In the genomic region with DNA sequence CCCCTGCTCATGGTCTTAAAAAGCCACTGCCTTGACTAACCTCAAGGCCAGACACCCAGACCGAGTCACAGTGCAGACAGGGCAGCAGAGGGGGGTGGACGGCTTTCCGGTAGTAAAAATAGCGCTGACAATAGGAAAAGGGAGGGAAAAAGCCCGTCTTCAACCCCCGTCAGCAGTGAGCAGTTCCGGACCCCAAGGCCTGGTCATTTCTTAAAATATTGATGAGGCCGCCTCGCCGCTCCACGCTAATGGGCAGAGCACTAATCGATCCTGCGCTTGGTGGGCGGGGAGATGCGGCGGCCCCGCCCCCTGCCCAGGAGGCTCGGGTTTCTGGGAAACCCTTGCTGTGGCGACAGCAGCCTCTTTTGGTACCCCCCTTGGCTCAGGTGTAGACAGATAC, we compare ENCODE assay signal across 8 mouse cellular contexts. TPM values are rescaled to one million over a fixed set of nuclear protein-coding genes. Genes with fewer than 3 reads are reported as not detected.
DNase-seq lines count a peak whose midpoint lies in the region; ATAC-seq lines count a peak whose summit lies in the region.

No protein-coding gene starts in this region.

- H3K9ac ChIP-seq in heart, embryonic 13.5 days: peak overlapping the region; percentile 40
- H3K9ac ChIP-seq in embryonic facial prominence, embryonic 12.5 days: peak overlapping the region; percentile 37; the same call in 1 of the 2 replicates
- H3K9ac ChIP-seq in kidney, embryonic 15.5 days: peak overlapping the region; percentile 28
- peak overlapping the region; percentile 35 for H3K9ac ChIP-seq in midbrain, embryonic 15.5 days

- H3K27ac ChIP-seq in heart, embryonic 13.5 days (replicated peaks): no peak overlapping the region
- H3K27ac ChIP-seq in embryonic facial prominence, embryonic 12.5 days: peak overlapping the region; percentile 30; the same call in 1 of the 2 replicates
- H3K27ac ChIP-seq in kidney, embryonic 15.5 days: no peak overlapping the region
- H3K27ac ChIP-seq in midbrain, embryonic 15.5 days: no peak overlapping the region

- no peaks in the 10 kb centered on the region for H3K9me3 ChIP-seq in heart, embryonic 13.5 days
- no peaks in the 10 kb centered on the region for H3K9me3 ChIP-seq in embryonic facial prominence, embryonic 12.5 days
- H3K9me3 ChIP-seq in kidney, embryonic 15.5 days (replicated peaks): no peaks in the 10 kb centered on the region
- H3K9me3 ChIP-seq in midbrain, embryonic 15.5 days: no peaks in the 10 kb centered on the region

- peak overlapping the region; percentile 46 for H3K4me3 ChIP-seq in heart, embryonic 13.5 days
- peak overlapping the region; percentile 24 for H3K4me3 ChIP-seq in embryonic facial prominence, embryonic 12.5 days
- H3K4me3 ChIP-seq in kidney, embryonic 15.5 days (replicated peaks): peak overlapping the region; percentile 42
- peak overlapping the region; percentile 29 for H3K4me3 ChIP-seq in midbrain, embryonic 15.5 days

- no peaks in the 10 kb centered on the region for H3K36me3 ChIP-seq in heart, embryonic 13.5 days
- H3K36me3 ChIP-seq in embryonic facial prominence, embryonic 12.5 days: no peaks in the 10 kb centered on the region
- H3K36me3 ChIP-seq in kidney, embryonic 15.5 days: no peaks in the 10 kb centered on the region
- H3K36me3 ChIP-seq in midbrain, embryonic 15.5 days (replicated peaks): no peaks in the 10 kb centered on the region

- H3K27me3 ChIP-seq in heart, embryonic 13.5 days (replicated peaks): peaks cover 91% of the 10 kb centered on the region
- H3K27me3 ChIP-seq in embryonic facial prominence, embryonic 12.5 days: peaks cover 4% of the 10 kb centered on the region; the same call in 1 of the 2 replicates
- 0 out of 2 replicates have a peak, but pooled peaks cover 3% of the 10 kb centered on the region for H3K27me3 ChIP-seq in kidney, embryonic 15.5 days
- no peaks in the 10 kb centered on the region for H3K27me3 ChIP-seq in midbrain, embryonic 15.5 days (replicated peaks)

- WGBS in heart, embryonic 13.5 days: under 1% methylated on average over 19 of the region's 19 CpGs
- WGBS in embryonic facial prominence, embryonic 12.5 days: 3% methylated on average over 19 of the region's 19 CpGs
- under 1% methylated on average over 19 of the region's 19 CpGs for WGBS in kidney, embryonic 15.5 days
- WGBS in midbrain, embryonic 15.5 days: 1% methylated on average over 19 of the region's 19 CpGs

- peaks cover 7% of the 10 kb centered on the region for H3K4me1 ChIP-seq in heart, embryonic 13.5 days
- H3K4me1 ChIP-seq in embryonic facial prominence, embryonic 12.5 days: peaks cover 15% of the 10 kb centered on the region
- peaks cover 34% of the 10 kb centered on the region for H3K4me1 ChIP-seq in kidney, embryonic 15.5 days
- peaks cover 43% of the 10 kb centered on the region for H3K4me1 ChIP-seq in midbrain, embryonic 15.5 days

- DNase-seq in heart, postnatal 4 days: no peak
- DNase-seq in right cerebral cortex, adult 18-20 months: no peak
- no peak for DNase-seq in layer of hippocampus, postnatal 36 days

- ATAC-seq in heart, embryonic 13.5 days (ENCODE audit: extremely low read depth, insufficient number of reproducible peaks, low FRiP score, low TSS enrichment): no peak
- ATAC-seq in embryonic facial prominence, embryonic 12.5 days (ENCODE audit: insufficient number of reproducible peaks, insufficient read depth, low FRiP score, low TSS enrichment): no peak
- ATAC-seq in kidney, embryonic 15.5 days (replicated peaks; ENCODE audit: low FRiP score): no peak
- no peak for ATAC-seq in midbrain, embryonic 15.5 days (replicated peaks)
- ATAC-seq in monocyte, adult 5-6 weeks (replicated peaks; ENCODE audit: insufficient number of reproducible peaks, low FRiP score, low TSS enrichment, poor library complexity, severe bottlenecking): no peak

- H3K4me2 ChIP-seq in heart, embryonic 13.5 days: peak overlapping the region; percentile 69
- peak overlapping the region; percentile 61 for H3K4me2 ChIP-seq in embryonic facial prominence, embryonic 12.5 days (replicated peaks)
- H3K4me2 ChIP-seq in kidney, embryonic 15.5 days: peak overlapping the region; percentile 80
- peak overlapping the region; percentile 63 for H3K4me2 ChIP-seq in midbrain, embryonic 15.5 days

RNA-seq across cellular contexts. Expression of a gene that starts 8.7 kb away (rescaled TPM):
- 1.5 and 1.7 TPM in 2 replicates for polyA plus RNA-seq in heart, embryonic 13.5 days (2015; fragmentation: Nextera tagmentation; extraction: Ambion mirVana)
- total RNA-seq in heart, postnatal 4 days (2021): 1 to 10 TPM; 2.3 to 2.5 TPM
- polyA plus RNA-seq in embryonic facial prominence, embryonic 12.5 days (2016; fragmentation: Nextera tagmentation; extraction: Ambion mirVana): 14.8 and 15.8 TPM in 2 replicates
- polyA plus RNA-seq in kidney, embryonic 15.5 days (2015; fragmentation: Nextera tagmentation; extraction: Ambion mirVana): 5.0 and 5.2 TPM in 2 replicates
- 31.4 and 33.2 TPM in 2 replicates for polyA plus RNA-seq in midbrain, embryonic 15.5 days (2015; fragmentation: Nextera tagmentation; extraction: Ambion mirVana)
- 9.8 to 17.4 TPM (median 10.7 TPM) in 3 replicates for total RNA-seq in monocyte, adult 5-6 weeks (2017)
- 1 to 10 TPM; 5.0 to 6.6 TPM for total RNA-seq in layer of hippocampus, postnatal 36 days (2021)

RNA-seq across cellular contexts. Expression of a gene that starts 38.8 kb away (rescaled TPM):
- 35.1 and 43.4 TPM in 2 replicates for polyA plus RNA-seq in heart, embryonic 13.5 days (2015; fragmentation: Nextera tagmentation; extraction: Ambion mirVana)
- total RNA-seq in heart, postnatal 4 days (2021): 10 to 100 TPM; 27.9 to 32.6 TPM
- 54.5 and 60.2 TPM in 2 replicates for polyA plus RNA-seq in embryonic facial prominence, embryonic 12.5 days (2016; fragmentation: Nextera tagmentation; extraction: Ambion mirVana)
- polyA plus RNA-seq in kidney, embryonic 15.5 days (2015; fragmentation: Nextera tagmentation; extraction: Ambion mirVana): 50.8 and 51.3 TPM in 2 replicates
- polyA plus RNA-seq in midbrain, embryonic 15.5 days (2015; fragmentation: Nextera tagmentation; extraction: Ambion mirVana): 54.8 and 55.6 TPM in 2 replicates
- total RNA-seq in monocyte, adult 5-6 weeks (2017): 11.6 to 44.1 TPM (median 27.7 TPM) in 3 replicates
- total RNA-seq in layer of hippocampus, postnatal 36 days (2021): 10 to 100 TPM; 35.2 to 41.4 TPM
